Mouse (Mus musculus): Measurements from ENCODE around the gene Bpifa5. TPM values are rescaled to one million over a fixed set of nuclear protein-coding genes. Genes with fewer than 3 reads are reported as not detected.
"Not testable (repeated sequence)": the region's sequence is repeated elsewhere in the genome, so short reads cannot be mapped to it uniquely, and the experiment has no call there.

Bpifa5 gene
- polyA plus RNA-seq (2012; rRNA removed): not detected in 2 replicates

DNA sequence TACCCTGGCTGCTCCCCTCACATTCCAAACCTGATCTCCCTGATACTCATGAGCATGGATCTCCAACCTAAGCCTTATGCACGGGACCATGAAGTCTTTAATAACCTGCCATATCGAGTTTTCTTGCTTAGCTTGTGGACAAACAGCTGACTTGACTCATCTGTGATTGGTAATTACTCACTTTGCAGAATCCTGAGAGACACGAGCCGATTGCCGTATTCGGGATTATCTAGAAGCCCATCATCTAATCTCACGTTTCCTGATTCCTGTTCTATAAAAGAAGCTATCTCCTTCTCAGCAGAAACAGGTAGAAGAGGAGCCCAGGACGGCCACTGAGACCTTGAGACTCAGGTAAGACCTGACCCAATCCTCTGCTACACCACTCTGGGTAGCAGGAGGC lies at the start of gene Bpifa5:
TSS of gene Bpifa5 (plus strand) at position 301 of the 400 bp plus-strand sequence.
- DNase-seq (ENCODE audit: low read depth): no peak

DNA sequence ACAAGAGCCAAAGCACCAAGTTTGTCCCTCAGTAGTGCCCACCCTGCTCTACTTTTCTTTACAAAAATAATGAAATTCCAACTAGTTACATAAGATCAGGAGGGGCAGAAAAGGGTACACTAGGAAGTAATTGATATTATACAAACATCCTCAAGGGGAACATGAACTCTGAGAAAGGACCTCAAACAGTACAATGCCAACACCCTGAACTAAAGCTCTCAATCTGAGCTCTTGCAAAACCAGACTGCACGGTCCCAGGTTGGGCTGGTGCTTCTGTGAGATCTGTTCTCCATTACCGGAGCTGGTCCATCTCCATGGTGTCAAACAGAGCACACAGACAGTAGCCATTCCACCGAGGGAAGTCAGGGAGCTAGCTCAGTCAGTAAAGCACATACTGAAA lies 45.0 kb upstream of the Bpifa5 start:
- no peak for DNase-seq (ENCODE audit: low read depth)

DNA sequence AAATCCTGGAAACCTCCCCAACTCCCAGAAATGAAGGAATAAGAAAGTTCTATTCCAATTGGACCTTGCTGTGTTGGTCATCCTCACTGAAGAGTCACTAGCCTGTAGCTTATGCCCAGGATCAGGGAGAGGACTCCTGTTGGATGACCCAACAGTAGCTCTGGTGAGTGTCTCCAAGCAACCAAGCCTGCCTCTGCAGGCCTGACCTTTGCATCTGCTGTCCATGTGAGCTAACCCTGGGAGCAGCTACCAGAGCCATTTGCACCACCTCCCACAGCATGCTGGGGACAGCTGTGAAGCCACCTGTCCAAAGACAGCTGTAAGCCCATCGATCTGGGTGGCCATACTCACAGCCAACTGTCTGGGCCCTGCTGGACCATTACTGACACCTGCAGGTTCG lies 32.3 kb upstream of the Bpifa5 start, which contains the start of gene Bpifa3:
TSS of gene Bpifa3 (plus strand) at position 217 of the 400 bp plus-strand sequence.
- DNase-seq (ENCODE audit: low read depth): no peak

DNA sequence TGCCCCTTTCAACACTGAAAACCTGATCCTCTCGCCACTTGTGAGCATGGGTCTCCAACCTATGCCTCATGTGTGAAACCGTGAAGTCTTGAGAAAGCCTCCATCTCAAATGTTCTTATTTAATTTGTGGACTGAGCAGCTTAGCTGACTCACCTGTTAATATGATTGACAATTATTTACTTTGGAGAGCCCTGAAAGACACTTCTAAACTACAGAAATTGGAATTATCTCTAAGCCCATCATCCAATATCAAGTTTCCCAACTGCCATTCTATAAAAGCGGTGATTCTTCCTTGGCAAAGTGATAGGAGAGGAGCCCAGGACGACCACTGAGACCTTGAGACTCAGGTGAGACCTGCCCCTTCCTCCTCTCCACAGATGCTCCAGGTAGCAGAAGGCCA lies 19.8 kb upstream of the Bpifa5 start, which contains the start of gene Bpifa1:
TSS of gene Bpifa1 (plus strand) at position 301 of the 400 bp plus-strand sequence.
- no peak for DNase-seq (ENCODE audit: low read depth)

DNA sequence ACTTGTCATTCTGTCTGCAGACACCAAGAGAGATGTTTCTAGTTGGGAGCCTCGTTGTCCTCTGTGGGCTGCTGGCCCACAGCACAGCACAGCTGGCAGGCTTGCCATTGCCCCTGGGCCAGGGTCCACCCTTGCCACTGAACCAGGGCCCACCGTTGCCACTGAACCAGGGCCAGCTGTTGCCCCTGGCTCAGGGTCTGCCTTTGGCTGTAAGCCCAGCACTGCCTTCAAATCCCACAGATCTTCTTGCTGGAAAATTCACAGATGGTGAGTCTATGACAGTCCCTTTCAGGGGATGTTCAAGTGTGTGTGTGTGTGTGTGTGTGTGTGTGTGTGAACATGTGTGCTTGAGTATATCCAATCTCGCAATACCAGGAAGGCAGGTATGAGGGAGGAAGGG lies 18.7 kb upstream of the Bpifa5 start:
- DNase-seq (ENCODE audit: low read depth): no peak

DNA sequence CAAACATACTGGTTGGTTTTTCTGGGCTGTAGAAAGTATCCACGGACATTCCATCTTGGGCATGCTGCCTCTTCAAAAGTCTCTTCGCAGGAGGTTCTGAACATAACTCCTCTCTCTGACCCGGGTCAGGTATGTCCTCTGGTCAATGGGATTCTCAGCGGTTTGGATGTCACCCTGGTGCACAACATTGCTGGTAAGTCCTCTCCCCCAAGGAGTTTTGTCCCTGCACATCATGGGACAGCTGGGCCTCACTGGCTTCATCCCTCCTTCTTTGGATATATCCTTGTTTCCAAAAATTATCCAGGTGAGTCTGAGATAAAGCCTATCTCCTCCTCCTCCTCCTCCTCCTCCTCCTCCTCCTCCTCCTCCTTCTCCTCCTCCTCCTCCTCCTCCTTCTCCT lies 14.9 kb upstream of the Bpifa5 start:
- no peak for DNase-seq (ENCODE audit: low read depth)

DNA sequence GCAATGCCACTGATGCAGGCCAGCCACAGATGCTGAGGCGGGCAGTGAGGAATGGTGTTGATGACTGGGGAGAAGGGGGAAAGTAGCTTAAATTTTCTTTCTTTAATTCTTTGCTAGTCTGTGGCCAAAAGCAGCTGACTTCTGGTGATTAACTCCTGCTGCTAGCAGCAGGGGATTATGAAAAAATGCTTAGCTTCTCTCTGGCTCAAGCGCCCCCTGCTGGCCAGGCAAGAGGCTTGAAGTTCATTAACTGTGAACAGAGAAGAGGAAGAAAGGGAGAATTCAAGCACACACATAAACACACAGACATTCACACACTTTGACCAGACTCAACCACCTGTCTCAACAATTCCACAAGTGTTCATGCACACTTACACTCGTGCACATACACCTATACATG lies 4.0 kb upstream of the Bpifa5 start:
- DNase-seq (ENCODE audit: low read depth): no peak

DNA sequence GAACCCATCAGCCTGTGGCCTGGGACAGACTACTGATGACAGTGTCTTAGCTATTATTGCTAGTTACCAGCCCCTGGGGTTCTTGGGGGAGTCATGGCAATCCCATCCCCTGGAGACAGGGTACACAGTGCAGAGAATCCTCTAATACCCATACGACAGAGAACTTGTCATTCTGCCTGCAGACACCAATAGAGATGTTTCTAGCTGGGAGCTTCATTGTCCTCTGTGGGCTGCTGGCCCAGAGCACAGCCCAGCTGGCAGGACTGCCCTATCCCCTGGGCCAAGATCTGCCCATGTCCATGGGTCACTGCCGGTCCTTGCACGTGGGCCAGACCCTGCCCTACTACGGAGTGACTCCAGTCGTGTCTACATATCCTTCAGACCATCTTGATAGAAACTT lies 899 bp downstream of the Bpifa5 start:
- no peak for DNase-seq (ENCODE audit: low read depth)

DNA sequence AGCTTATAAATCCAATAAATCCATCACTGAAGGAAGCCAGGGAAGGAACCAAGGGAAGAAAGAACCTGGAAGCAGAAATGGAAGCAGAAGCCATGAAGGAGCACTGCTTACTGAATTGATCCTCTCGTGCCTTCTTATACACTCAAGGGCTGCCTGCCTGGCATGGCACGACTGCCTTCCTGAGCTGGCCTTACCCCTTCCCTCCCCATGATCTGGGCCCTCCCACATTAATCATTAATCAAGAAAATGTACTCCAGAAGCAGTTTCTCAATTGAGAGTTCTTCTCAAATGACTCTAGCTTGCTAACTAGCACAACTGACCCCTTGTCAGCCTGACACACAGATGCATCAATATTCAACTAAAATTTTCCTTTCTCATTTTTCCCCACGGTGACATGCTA lies 6.8 kb downstream of the Bpifa5 start:
- no peak for DNase-seq (ENCODE audit: low read depth)

DNA sequence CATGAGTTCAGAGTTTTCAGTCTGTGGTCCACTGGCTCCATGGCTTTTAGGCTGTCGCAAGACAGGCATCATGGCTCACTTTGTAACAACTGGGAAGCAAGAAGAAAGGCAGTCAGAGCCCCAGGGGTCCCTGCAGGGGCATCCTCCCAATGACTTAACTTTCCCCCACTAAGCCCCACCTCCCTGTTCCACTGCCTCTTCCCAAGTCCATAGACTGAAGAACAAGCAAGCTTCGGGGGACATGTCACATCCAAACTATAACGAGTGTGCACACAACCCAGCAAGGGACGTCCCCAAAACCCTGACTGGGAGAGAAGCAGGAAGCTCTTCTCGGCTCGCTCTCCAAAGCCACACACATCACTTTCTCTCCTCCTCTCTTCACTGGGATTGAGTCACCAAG lies 9.2 kb downstream of the Bpifa5 start:
- DNase-seq (ENCODE audit: low read depth): no peak

DNA sequence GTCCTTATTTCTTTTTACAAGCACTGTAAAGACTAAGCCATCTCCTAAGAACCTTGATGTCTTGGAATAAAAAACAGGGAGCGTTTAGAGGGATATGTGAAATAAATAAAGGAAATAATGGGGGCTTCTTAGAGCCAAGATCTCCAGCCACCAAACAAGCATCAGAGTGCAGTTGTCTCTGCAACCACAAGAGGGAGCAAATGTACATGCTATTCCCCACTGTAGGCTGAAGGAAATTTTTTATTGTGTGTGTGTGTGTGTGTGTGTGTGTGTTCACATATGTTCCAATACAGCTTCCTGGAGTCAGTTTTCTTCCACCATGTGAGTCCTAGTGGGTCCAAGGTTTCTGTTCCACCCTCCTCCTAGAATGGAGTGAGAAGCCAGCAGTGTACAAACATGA lies 10.9 kb downstream of the Bpifa5 start:
- no peak for DNase-seq (ENCODE audit: low read depth)

DNA sequence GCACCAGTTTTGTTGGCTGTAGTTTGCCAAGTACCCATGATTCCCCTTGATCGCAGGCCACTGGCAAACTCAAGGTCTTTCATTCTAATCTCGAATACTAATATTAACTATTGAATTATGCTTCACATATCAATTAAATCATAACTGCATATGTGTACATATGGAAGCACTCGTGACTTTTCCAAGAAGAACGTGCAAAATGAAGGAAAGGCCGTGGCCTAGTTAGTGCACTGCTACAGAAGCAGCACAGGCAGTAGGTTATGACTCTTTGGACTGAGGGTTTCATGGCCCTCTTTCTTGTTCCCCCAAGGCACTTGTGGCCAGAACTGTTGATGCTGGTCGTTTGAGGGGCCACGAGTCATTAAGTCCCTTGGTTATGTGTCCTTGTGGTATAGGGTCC lies 19.5 kb downstream of the Bpifa5 start:
- not testable (repeated sequence) for DNase-seq (ENCODE audit: low read depth)

DNA sequence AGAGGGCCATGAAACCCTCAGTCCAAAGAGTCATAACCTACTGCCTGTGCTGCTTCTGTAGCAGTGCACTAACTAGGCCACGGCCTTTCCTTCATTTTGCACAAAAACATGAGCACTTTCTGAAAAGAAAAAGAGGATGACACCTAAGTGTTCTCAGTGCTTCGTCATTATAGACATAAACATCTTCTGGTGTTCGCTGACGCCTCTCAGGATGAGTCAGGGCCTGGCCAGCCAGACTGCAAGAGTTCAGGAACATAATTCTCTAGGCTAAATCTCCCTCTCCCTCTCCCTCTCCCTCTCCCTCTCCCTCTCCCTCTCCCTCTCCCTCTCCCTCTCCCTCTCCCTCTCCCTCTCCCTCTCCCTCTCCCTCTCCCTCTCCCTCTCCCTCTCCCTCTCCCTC lies 20.7 kb downstream of the Bpifa5 start:
- not testable (repeated sequence) for DNase-seq (ENCODE audit: low read depth)

DNA sequence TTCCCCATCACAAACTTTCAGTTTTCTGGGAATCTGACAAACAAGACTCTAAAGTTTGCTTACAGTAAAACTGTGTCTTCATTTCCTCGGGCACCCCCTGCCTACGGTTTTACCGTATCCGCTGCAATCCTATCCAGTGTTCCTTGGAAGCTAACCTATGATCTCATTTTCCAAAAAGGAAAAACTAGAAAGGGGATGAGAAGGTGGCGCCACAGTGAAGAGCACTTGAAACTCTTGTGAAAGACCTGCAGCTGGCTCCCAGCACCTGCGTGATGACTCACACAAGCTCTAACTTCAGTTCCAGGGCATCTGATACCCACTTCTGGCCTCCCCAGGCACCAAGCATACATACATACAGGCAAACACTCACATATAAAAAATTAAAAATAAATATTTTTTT lies 22.9 kb downstream of the Bpifa5 start:
- DNase-seq (ENCODE audit: low read depth): no peak

DNA sequence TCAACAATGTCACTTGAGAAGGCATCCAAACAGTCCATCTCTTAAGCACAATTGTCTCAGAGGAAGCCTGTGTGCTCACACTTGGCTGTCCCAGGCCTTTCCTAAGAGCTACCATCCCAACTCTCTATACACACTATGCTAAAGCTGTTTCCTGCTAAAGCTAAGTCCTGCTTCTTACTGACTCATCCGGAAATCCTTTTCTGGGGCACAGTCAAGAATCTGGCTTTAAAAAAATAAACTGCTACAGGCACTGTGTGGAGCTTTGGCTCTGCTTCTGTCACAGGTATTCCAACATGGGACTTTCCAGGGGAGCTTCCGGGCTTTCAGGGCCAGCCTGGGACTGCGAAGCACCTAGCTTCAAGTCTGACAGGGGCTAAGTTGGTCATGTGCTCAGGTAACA lies 23.3 kb downstream of the Bpifa5 start:
- DNase-seq (ENCODE audit: low read depth): no peak

DNA sequence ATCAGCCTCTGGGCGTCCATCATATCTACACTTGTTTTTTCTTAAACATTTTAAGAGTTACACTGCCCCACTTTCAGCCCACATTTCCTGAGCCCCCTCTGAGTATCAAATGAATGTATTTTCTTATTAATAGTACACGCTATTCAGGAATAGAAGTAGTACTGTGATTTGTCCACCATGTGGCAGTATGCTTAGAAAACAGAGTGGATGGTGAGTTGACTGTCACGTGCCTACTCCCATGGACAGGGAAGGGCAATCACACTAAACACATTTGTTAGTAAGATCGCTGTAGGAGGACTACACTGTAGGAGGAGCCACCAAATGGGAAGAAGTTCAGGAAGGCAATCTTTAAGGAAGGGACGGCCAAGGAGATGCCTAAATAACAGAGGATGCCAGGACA lies 25.1 kb downstream of the Bpifa5 start:
- no peak for DNase-seq (ENCODE audit: low read depth)

DNA sequence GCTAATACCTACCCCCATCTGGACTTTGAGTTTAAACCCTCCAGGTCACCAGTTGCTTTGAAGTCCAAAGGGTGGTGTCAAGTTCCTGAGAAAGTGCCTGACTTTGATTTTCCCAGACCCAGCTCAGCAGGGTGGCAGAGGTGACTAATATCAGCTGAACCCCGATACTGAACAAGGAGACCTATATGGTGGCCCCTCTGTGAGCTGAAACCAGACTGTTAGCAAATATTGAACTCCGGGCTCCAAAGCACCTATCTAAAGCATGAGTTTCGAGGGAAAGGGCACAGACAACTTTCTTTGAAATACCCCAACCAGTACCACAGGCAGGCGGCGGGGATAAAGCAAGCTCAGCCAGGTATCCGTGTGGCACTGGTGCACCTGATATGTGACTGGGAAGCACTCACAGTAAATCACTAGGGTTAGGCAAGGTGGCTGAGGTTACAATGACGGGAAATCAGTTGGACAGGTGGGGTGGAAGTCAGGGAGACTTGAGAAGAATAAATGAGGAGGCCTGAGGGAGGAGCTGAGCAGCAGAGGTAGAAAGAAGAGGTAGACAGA lies 27.5 kb downstream of the Bpifa5 start:
- DNase-seq (ENCODE audit: low read depth): no peak

DNA sequence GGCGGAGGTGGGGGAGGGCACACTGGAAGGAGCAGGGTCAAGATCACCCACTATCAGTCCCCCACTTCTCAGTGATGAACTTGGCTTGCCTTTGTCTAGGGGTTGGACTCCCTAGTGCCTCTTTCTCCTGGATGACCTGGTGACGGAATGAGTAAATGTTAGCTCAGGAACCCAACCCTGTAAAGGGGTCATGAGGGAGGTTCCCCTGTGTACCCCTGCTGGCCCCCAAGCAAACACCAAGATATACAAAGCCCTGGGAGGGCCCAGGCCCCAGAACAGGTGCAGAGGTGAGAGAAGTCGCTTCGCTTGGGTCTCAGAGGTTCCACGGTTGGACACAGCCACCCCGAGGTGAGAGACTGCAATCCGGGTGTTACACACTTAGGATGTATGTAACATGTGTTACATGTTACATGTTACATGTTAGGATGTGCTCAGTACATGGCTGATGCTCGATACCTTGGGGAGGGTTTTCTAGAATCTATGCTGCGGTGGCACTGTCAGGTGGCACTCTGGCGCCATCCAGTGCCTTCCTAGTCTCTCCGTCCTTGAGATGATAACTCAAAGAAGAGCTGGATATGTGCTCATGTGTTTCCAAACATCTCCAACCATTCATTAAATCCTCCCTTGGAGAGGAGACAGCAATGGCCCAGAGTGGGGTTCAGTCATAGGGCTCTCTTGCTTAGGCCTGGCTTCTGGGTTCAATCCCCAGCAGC lies 28.3 kb downstream of the Bpifa5 start, which contains the start of gene Bpifb1:
TSS of gene Bpifb1 (plus strand) at position 273 of the 713 bp plus-strand sequence.
- DNase-seq (ENCODE audit: low read depth): no peak

DNA sequence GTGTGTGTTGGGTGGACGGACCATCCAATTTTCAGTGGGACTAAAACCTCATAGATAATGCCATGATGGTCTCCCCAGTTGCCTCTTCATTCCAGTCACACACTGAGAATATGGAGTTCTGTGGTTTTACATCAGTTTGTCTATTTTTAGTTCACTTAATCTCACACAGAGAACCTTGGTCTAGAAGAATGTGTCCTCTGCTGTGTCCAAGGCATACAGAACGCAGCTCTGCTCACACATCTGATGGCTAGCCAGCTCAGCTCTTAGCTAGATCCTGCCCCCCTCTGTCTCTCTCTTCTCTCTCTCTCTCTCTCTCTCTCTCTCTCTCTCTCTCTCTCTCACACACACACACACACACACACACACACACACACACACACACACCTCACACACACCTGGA lies 29.7 kb downstream of the Bpifa5 start:
- no peak for DNase-seq (ENCODE audit: low read depth)

DNA sequence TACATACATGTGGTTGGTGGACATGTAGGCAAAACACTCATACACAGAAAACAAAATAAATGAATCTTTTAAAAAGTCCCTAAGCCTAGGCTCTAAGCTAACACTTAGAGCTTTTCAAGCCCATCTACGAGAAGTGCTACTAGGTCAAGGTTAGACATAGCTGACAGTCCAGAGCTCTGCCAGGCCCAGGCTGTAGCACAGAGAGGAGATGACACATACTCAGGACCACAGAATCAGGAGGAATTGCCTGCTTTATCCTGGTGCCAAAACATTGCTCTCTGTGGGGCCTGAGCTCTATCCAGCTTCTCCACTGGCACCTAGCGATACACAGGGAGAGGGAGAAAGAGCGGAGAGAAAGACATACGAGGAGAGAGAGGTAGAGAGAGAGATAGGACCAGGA lies 30.7 kb downstream of the Bpifa5 start:
- DNase-seq (ENCODE audit: low read depth): no peak

DNA sequence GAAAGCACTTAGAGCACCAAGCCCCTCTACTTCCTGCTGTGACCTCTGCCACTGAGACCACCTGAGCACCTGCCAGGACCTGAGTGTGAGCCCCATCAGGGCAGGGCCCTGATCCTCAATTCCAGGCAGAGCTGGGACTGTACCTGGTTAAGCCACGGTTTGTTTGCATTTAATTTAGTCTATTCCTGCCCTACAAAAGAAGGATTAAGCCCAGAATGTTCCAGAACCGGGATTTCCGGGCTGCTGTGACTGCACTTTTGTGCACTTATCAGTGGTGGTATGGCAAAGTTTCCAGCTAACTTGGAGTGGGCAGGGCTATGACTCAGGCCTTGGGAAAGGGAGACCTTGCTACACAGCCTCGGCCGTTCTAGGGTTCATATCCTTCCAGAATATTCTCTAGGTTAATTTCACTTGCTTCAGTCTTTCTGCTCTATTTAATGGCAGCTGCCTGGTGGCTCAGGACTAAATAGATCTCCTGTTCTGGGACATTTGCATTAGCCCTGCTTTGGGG lies 31.6 kb downstream of the Bpifa5 start:
- no peak for DNase-seq (ENCODE audit: low read depth)

DNA sequence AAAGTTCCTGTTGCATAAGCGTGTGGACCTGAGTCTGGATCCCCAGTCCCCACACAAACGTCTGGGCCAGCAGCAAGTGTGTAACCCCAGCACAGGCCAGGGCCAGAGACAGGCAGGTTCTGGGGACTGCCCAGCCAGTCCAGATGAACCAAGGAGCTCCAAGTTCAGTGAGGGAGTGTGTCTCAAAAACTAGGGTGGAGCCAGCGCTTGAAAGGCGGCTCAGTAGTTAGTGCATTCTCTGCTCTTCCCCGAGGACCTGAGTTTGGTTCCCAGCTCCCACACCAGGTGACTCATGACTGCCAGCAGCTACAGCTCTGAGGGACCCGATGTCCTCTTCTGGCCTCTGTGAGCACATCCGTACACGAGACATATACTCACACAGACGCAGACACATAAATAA lies 34.6 kb downstream of the Bpifa5 start:
- no peak for DNase-seq (ENCODE audit: low read depth)

DNA sequence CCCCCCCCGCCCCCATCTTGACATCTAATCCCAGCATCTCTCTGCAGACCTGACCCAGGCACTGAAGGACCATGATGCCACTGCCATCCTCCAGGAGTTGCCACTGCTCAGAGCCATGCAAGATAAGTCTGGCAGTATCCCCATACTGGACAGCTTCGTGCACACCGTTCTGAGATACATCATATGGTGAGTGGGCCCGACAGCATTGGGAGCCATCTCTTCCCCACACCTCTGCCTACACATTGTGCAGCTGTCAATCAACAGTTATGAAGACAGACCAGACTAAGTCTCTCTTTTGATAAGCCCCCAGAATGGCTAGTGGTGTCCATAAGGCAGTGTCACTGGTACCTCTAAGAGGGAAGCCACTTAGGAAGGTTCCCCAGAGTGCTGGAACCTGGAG lies 42.2 kb downstream of the Bpifa5 start:
- DNase-seq (ENCODE audit: low read depth): no peak
